Mouse (Mus musculus) kidney, adult 2 months (tissue): ENCODE measurements around the gene Rap1a.

Experiments
- CTCF ChIP-seq: fragments of 200-500 bp; conservative IDR thresholded peaks from 2 replicates; pipeline ENCODE4 v1.5.1; 2011; ENCODE audit warnings: low read depth, mild to moderate bottlenecking, control low read depth, low read length, moderate library complexity, mixed read lengths; ENCODE audit not compliant: insufficient read depth, insufficient read length
- POLR2A ChIP-seq: fragments of 200-500 bp; IDR thresholded peaks from one replicate; pipeline ENCODE4 v1.6.1; 2011; ENCODE audit warnings: low read depth, low read length, control low read depth

- TF ChIP-seq CTCF = no peak
- no peak for TF ChIP-seq POLR2A
Observed at GRCm38 (mm10) chr3:105680346-105680745, 120.8 kb downstream of the Rap1a start.
